Mouse (Mus musculus): ENCODE data around the gene Atxn1. TPM values are rescaled to one million over a fixed set of nuclear protein-coding genes. Genes with fewer than 3 reads are reported as not detected.

Gene Atxn1
- polyA plus RNA-seq, 1 experiment, result 59.3 TPM

GRCm38 (mm10) chr13:45613346-45613745 is 351.5 kb downstream of the Atxn1 start:
- Histone ChIP-seq H3K4me1 (ENCODE audit: control insufficient read depth, insufficient read depth, low read length) (0 out of 2 replicates have a peak, but pooled peaks cover 3% of the 10 kb centered on the region), H3K4me3 (ENCODE audit: insufficient read depth, low read length) (no peak overlapping the region), H3K27ac (ENCODE audit: insufficient read depth, low read length) (no peak overlapping the region)
- no peak for TF ChIP-seq POLR2A (IDR thresholded peaks at IDR 0.05; ENCODE audit: low read depth, low read length)
- peak; percentile 39; the same call in 1 of the 2 replicates for TF ChIP-seq CTCF (IDR thresholded peaks at IDR 0.05; ENCODE audit: borderline replicate concordance, insufficient read depth, low read length)

- Histone ChIP-seq H3K4me3 (ENCODE audit: insufficient read depth, low read length) (no peak overlapping the region), H3K27ac (ENCODE audit: insufficient read depth, low read length) (no peak overlapping the region), H3K4me1 (ENCODE audit: control insufficient read depth, insufficient read depth, low read length) (0 out of 2 replicates have a peak, but pooled peaks cover 3% of the 10 kb centered on the region)
- TF ChIP-seq CTCF (IDR thresholded peaks at IDR 0.05; ENCODE audit: borderline replicate concordance, insufficient read depth, low read length) (no peak), POLR2A (IDR thresholded peaks at IDR 0.05; ENCODE audit: low read depth, low read length) (no peak)
These were observed 353.3 kb downstream of the Atxn1 start for GRCm38 (mm10) chr13:45611554-45611953.

GRCm38 (mm10) chr13:45609461-45609860 is 355.3 kb downstream of the Atxn1 start:
- H3K27ac ChIP-seq (ENCODE audit: insufficient read depth, low read length), result no peak overlapping the region
- TF ChIP-seq CTCF (IDR thresholded peaks at IDR 0.05; ENCODE audit: borderline replicate concordance, insufficient read depth, low read length), result no peak
- no peak for TF ChIP-seq POLR2A (IDR thresholded peaks at IDR 0.05; ENCODE audit: low read depth, low read length)
- no peaks in the 10 kb centered on the region for H3K4me1 ChIP-seq (ENCODE audit: control insufficient read depth, insufficient read depth, low read length)
- no peak overlapping the region for H3K4me3 ChIP-seq (ENCODE audit: insufficient read depth, low read length)

- Histone ChIP-seq H3K27ac (ENCODE audit: insufficient read depth, low read length) (no peak overlapping the region), H3K4me1 (ENCODE audit: control insufficient read depth, insufficient read depth, low read length) (no peaks in the 10 kb centered on the region), H3K4me3 (ENCODE audit: insufficient read depth, low read length) (no peak overlapping the region)
- TF ChIP-seq POLR2A (IDR thresholded peaks at IDR 0.05; ENCODE audit: low read depth, low read length), result no peak
- no peak for TF ChIP-seq CTCF (IDR thresholded peaks at IDR 0.05; ENCODE audit: borderline replicate concordance, insufficient read depth, low read length)
These were observed 356.2 kb downstream of the Atxn1 start for GRCm38 (mm10) chr13:45608593-45608992.

GRCm38 (mm10) chr13:45607946-45608345 is 356.9 kb downstream of the Atxn1 start:
- Histone ChIP-seq H3K4me3 (ENCODE audit: insufficient read depth, low read length) (no peak overlapping the region), H3K27ac (ENCODE audit: insufficient read depth, low read length) (no peak overlapping the region), H3K4me1 (ENCODE audit: control insufficient read depth, insufficient read depth, low read length) (no peaks in the 10 kb centered on the region)
- TF ChIP-seq CTCF (IDR thresholded peaks at IDR 0.05; ENCODE audit: borderline replicate concordance, insufficient read depth, low read length), result no peak
- TF ChIP-seq POLR2A (IDR thresholded peaks at IDR 0.05; ENCODE audit: low read depth, low read length), result no peak

- Histone ChIP-seq H3K27ac (ENCODE audit: insufficient read depth, low read length) (no peak overlapping the region), H3K4me1 (ENCODE audit: control insufficient read depth, insufficient read depth, low read length) (no peaks in the 10 kb centered on the region), H3K4me3 (ENCODE audit: insufficient read depth, low read length) (no peak overlapping the region)
- TF ChIP-seq CTCF (IDR thresholded peaks at IDR 0.05; ENCODE audit: borderline replicate concordance, insufficient read depth, low read length) (no peak), POLR2A (IDR thresholded peaks at IDR 0.05; ENCODE audit: low read depth, low read length) (no peak)
These were observed 361.2 kb downstream of the Atxn1 start for GRCm38 (mm10) chr13:45603636-45604035.

GRCm38 (mm10) chr13:45600443-45600842 is 364.4 kb downstream of the Atxn1 start:
- Histone ChIP-seq H3K27ac (ENCODE audit: insufficient read depth, low read length) (no peak overlapping the region), H3K4me1 (ENCODE audit: control insufficient read depth, insufficient read depth, low read length) (peaks cover 5% of the 10 kb centered on the region; the same call in 1 of the 2 replicates), H3K4me3 (ENCODE audit: insufficient read depth, low read length) (no peak overlapping the region)
- TF ChIP-seq POLR2A (IDR thresholded peaks at IDR 0.05; ENCODE audit: low read depth, low read length) (no peak), CTCF (IDR thresholded peaks at IDR 0.05; ENCODE audit: borderline replicate concordance, insufficient read depth, low read length) (no peak)

- Histone ChIP-seq H3K4me3 (ENCODE audit: insufficient read depth, low read length) (no peak overlapping the region), H3K27ac (ENCODE audit: insufficient read depth, low read length) (no peak overlapping the region), H3K4me1 (ENCODE audit: control insufficient read depth, insufficient read depth, low read length) (peaks cover 6% of the 10 kb centered on the region; the same call in 1 of the 2 replicates)
- no peak for TF ChIP-seq POLR2A (IDR thresholded peaks at IDR 0.05; ENCODE audit: low read depth, low read length)
- TF ChIP-seq CTCF (IDR thresholded peaks at IDR 0.05; ENCODE audit: borderline replicate concordance, insufficient read depth, low read length), result no peak
These were observed 365.0 kb downstream of the Atxn1 start for GRCm38 (mm10) chr13:45599831-45600230.

GRCm38 (mm10) chr13:45595416-45595815 is 369.4 kb downstream of the Atxn1 start:
- Histone ChIP-seq H3K4me1 (ENCODE audit: control insufficient read depth, insufficient read depth, low read length) (peaks cover 6% of the 10 kb centered on the region; the same call in 1 of the 2 replicates), H3K4me3 (ENCODE audit: insufficient read depth, low read length) (no peak overlapping the region), H3K27ac (ENCODE audit: insufficient read depth, low read length) (no peak overlapping the region)
- no peak for TF ChIP-seq POLR2A (IDR thresholded peaks at IDR 0.05; ENCODE audit: low read depth, low read length)
- TF ChIP-seq CTCF (IDR thresholded peaks at IDR 0.05; ENCODE audit: borderline replicate concordance, insufficient read depth, low read length), result no peak

- Histone ChIP-seq H3K4me1 (ENCODE audit: control insufficient read depth, insufficient read depth, low read length) (peaks cover 6% of the 10 kb centered on the region; the same call in 1 of the 2 replicates), H3K27ac (ENCODE audit: insufficient read depth, low read length) (no peak overlapping the region), H3K4me3 (ENCODE audit: insufficient read depth, low read length) (no peak overlapping the region)
- no peak for TF ChIP-seq CTCF (IDR thresholded peaks at IDR 0.05; ENCODE audit: borderline replicate concordance, insufficient read depth, low read length)
- TF ChIP-seq POLR2A (IDR thresholded peaks at IDR 0.05; ENCODE audit: low read depth, low read length), result no peak
These were observed 370.9 kb downstream of the Atxn1 start for GRCm38 (mm10) chr13:45593914-45594313.
